Mouse (Mus musculus) heart, embryonic 14.5 days (tissue): ENCODE data around the gene Gpr176. TPM values are rescaled to one million over a fixed set of nuclear protein-coding genes. Genes with fewer than 3 reads are reported as not detected.

Experiments used
- ATAC-seq: fragments of 200-750 bp; cut with Nextera tagmentation; 2 replicates; pipeline ENCODE4 v1.8.0; 2017; ENCODE audit warnings: low read depth, moderate TSS enrichment; ENCODE audit not compliant: insufficient number of reproducible peaks, insufficient read depth, low FRiP score
- H3K27ac ChIP-seq, 2 experiments: fragments of 200-500 bp in 1 of 2; fragments of 300-500 bp in 1 of 2; sonication (generic) in 1 of 2; replicated peaks in 1 of 2; 2 replicates each; pipeline ENCODE4 v1.5.1; 2012 to 2014; ENCODE audit warnings: low read depth in 2 of 2, low read length in 2 of 2, control low read depth in 1 of 2, mild to moderate bottlenecking in 1 of 2, mixed read lengths in 1 of 2; ENCODE audit not compliant: control insufficient read depth in 1 of 2, insufficient read depth in 1 of 2
- H3K27me3 ChIP-seq: fragments of 300-500 bp; sonication (generic); 2 replicates; pipeline ENCODE4 v1.6.1; 2014; ENCODE audit warnings: mild to moderate bottlenecking, low read length, control low read depth; ENCODE audit not compliant: control insufficient read depth, insufficient read depth
- H3K36me3 ChIP-seq: fragments of 300-500 bp; sonication (generic); 2 replicates; pipeline ENCODE4 v1.6.1; 2014; ENCODE audit warnings: mild to moderate bottlenecking, control low read depth, low read length, mixed read lengths; ENCODE audit not compliant: control insufficient read depth, insufficient read depth
- H3K4me1 ChIP-seq, 2 experiments: fragments of 200-500 bp in 1 of 2; fragments of 300-500 bp in 1 of 2; sonication (generic) in 1 of 2; 2 replicates each; pipeline ENCODE4 v1.6.1; 2012 to 2014; ENCODE audit warnings: low read length in 2 of 2, control low read depth in 1 of 2, mixed read lengths in 1 of 2; ENCODE audit not compliant: control insufficient read depth in 2 of 2, insufficient read depth in 2 of 2
- H3K4me2 ChIP-seq: fragments of 300-500 bp; sonication (generic); 2 replicates; pipeline ENCODE4 v1.6.1; 2014; ENCODE audit warnings: mild to moderate bottlenecking, low read length
- H3K4me3 ChIP-seq, 2 experiments: fragments of 200-500 bp in 1 of 2; fragments of 300-500 bp in 1 of 2; sonication (generic) in 1 of 2; 2 replicates each; pipeline ENCODE4 v1.5.1; 2012 to 2014; ENCODE audit warnings: low read length in 2 of 2, mild to moderate bottlenecking in 2 of 2, control low read depth in 1 of 2, low read depth in 1 of 2, moderate library complexity in 1 of 2; ENCODE audit not compliant: control insufficient read depth in 1 of 2, insufficient read depth in 1 of 2
- H3K9ac ChIP-seq: fragments of 300-500 bp; sonication (generic); 2 replicates; pipeline ENCODE4 v1.6.1; 2014; ENCODE audit warnings: mild to moderate bottlenecking, low read length
- H3K9me3 ChIP-seq: fragments of 300-500 bp; sonication (generic); 2 replicates; pipeline ENCODE4 v1.6.1; 2016; ENCODE audit warnings: low read length, control low read depth; ENCODE audit not compliant: control insufficient read depth
- WGBS: fragments of 180-500 bp; shearing (Covaris S2); extraction: QIAGEN DNeasy Blood & Tissue Kit; methylation state at CpG from one replicate; pipeline ENCODE4 v1.1.7; 2014; 5-methylcytosine and 5-hydroxymethylcytosine counted together
- polyA plus RNA-seq: library from polyadenylated mRNA; unstranded; fragments of >200 nt; fragmentation: Nextera tagmentation; extraction: Ambion mirVana; gene quantifications from 2 replicates; pipeline ENCODE4 v1.2.1, GENCODE M21; 2014

Gene Gpr176
- 0.53 and 0.76 TPM in 2 replicates for polyA plus RNA-seq

- H3K9me3 ChIP-seq: no peaks in the 10 kb centered on the region
- ATAC-seq: peak; percentile 58
- H3K4me1 ChIP-seq: peaks cover 4 to 18% of the 10 kb centered on the region in 2 experiments; a peak in 3 of 4 replicates
- no peak within 1 kb of the TSS for H3K27ac ChIP-seq
- no peaks in the 10 kb centered on the region for H3K36me3 ChIP-seq
- H3K4me2 ChIP-seq: peak within 1 kb of the TSS; percentile 99
- H3K27me3 ChIP-seq: peaks cover 38% of the 10 kb centered on the region
- H3K9ac ChIP-seq: peak within 1 kb of the TSS; percentile 52
- WGBS: under 1% methylated on average over 53 of the region's 59 CpGs
- peak within 1 kb of the TSS; percentile 42 to 50 for H3K4me3 ChIP-seq
Observed at GRCm38 (mm10) chr2:118372901-118373571, at the start of gene Gpr176. TSS of gene Gpr176 (minus strand) at chr2:118373419.

DNA sequence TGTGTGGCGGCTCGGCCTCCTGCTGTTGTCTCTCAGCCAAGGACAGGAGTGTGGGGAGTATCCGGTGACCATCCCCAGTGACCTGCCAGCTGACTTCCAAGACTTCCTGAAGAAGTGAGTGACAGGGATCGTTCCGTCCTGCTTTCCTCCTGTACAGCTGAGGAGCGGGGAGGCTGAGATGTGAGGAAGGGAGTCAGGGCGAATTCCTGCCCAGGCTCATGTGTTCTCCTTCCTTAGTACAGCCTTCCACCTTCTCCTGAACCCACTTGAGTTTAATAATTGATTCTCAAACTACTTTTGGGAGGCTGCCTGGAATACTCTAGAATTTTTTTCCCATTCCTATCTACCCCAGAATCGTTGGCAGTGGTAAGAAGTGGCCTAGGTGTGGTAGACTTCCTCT, 49.2 kb upstream of the Gpr176 start:
- Histone ChIP-seq H3K9ac (no peak overlapping the region), H3K9me3 (no peaks in the 10 kb centered on the region), H3K36me3 (peaks cover 66% of the 10 kb centered on the region), H3K4me2 (no peak overlapping the region), H3K27me3 (no peaks in the 10 kb centered on the region), H3K4me3 (no peak overlapping the region), H3K27ac (no peak overlapping the region), H3K4me1 (no peaks in the 10 kb centered on the region)
- 72% methylated on average over 8 of the region's 8 CpGs for WGBS
- no peak for ATAC-seq

DNA sequence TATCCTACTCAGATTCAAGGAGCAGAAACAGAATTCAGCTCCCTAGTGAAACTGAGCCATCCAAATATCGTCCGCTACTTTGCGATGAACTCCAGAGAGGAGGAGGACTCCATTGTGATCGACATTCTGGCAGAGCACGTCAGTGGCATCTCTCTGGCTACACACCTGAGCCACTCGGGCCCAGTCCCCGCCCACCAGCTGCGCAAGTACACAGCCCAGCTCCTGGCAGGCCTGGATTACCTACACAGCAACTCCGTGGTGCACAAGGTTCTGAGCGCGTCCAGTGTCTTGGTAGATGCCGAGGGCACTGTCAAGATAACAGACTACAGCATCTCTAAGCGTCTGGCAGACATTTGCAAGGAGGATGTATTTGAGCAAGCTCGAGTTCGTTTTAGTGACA, 48.7 kb upstream of the Gpr176 start:
- no peaks in the 10 kb centered on the region for H3K27me3 ChIP-seq
- H3K4me1 ChIP-seq: no peaks in the 10 kb centered on the region
- H3K36me3 ChIP-seq: peaks cover 66% of the 10 kb centered on the region
- no peak overlapping the region for H3K4me3 ChIP-seq
- H3K4me2 ChIP-seq: no peak overlapping the region
- WGBS: 86% methylated on average over 15 of the region's 15 CpGs
- no peak overlapping the region for H3K9ac ChIP-seq
- no peaks in the 10 kb centered on the region for H3K9me3 ChIP-seq
- H3K27ac ChIP-seq: no peak overlapping the region
- ATAC-seq: no peak

DNA sequence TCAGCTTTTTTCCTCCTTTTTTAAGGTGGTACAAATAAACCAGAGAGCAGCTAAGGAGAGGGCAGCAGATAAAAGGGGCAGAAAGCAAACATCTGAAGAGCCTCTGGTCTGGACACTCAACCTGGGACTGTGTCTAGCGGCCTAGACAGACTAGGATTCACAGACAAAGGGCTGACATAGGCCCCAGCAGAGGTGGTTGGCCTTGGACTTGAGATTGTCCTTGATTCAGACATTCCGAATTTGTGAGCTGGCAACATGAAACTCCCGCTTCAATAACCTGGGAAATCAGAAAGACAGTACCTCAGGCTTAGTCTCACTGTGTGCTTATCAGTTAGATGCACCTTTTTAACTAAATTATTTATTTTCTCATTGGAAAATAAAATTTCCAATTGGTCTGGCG, 44.9 kb upstream of the Gpr176 start:
- Histone ChIP-seq H3K4me2 (no peak overlapping the region), H3K27ac (no peak overlapping the region), H3K4me1 (no peaks in the 10 kb centered on the region), H3K36me3 (peaks cover 87% of the 10 kb centered on the region), H3K9ac (no peak overlapping the region), H3K4me3 (no peak overlapping the region), H3K27me3 (no peaks in the 10 kb centered on the region), H3K9me3 (no peaks in the 10 kb centered on the region)
- ATAC-seq: no peak
- 77% methylated on average over 4 of the region's 4 CpGs for WGBS

DNA sequence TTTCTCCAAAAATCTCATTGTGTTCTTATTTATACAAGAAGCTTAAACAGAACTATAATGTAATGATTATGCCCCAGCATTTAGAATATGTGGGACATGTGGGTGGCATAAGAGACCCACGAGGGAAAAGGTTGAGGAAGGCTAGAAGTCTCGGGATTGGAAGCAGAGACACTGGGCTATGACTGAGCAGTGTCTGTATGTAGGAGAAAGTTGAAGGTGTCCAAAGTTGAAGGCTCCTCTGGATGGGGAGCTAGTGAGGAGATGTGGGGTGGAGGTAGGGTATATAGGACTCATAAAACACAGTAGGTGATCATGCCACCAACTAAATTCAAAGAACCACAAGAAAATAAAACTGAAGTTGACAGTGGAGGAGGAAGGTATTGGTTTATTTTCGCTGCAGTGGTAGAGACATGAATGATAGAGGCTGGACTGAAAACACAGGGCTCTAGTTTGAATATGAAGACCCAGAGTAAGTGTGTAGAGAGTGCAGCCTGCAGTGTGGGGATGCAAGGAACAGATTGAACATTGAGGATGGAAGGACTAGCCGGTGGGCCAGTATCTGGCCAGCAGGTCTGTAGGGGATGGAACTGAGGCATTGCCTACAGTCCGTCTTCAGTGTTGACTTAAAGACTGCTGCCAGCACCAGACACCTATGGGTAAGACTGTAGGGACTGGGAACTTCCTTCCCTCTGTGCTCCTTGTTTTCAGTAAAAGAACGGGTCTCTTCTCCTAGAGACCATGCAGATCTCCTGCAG, 42.6 kb upstream of the Gpr176 start:
- WGBS: 90% methylated on average over 6 of the region's 6 CpGs

DNA sequence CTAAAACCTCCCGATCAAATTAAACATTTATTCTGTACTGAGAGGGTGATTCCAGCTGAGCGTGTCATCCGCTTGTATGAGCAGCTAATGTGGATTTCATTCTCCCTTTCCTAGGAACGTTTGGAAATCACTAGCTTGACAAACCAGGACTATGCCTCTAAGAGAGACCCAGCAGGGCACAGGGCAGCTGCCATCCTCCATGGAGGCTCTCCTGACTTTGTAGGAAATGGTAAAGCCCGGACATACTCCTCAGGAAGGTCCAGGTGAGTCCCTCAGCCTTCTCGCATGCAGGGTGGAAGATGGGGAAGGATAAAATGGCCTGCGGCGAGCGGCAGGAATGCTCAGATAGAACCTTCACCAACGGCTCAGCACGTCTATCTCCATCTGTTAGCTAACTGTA, 39.6 kb upstream of the Gpr176 start:
- H3K9ac ChIP-seq: no peak overlapping the region
- no peak for ATAC-seq
- H3K27ac ChIP-seq: no peak overlapping the region
- no peaks in the 10 kb centered on the region for H3K27me3 ChIP-seq
- H3K4me3 ChIP-seq: no peak overlapping the region
- no peak overlapping the region for H3K4me2 ChIP-seq
- H3K36me3 ChIP-seq: peaks cover 82% of the 10 kb centered on the region
- WGBS: 95% methylated on average over 11 of the region's 11 CpGs
- H3K4me1 ChIP-seq: no peaks in the 10 kb centered on the region
- 0 out of 2 replicates have a peak, but pooled peaks cover 2% of the 10 kb centered on the region for H3K9me3 ChIP-seq

More for the DNA sequence above, 42.6 kb upstream of the Gpr176 start:
- no peak overlapping the region for H3K27ac ChIP-seq
- no peak for ATAC-seq
- H3K4me1 ChIP-seq: no peaks in the 10 kb centered on the region
- H3K4me2 ChIP-seq: no peak overlapping the region
- no peaks in the 10 kb centered on the region for H3K27me3 ChIP-seq
- H3K9me3 ChIP-seq: 0 out of 2 replicates have a peak, but pooled peaks cover 2% of the 10 kb centered on the region
- H3K36me3 ChIP-seq: peaks cover 90% of the 10 kb centered on the region
- H3K4me3 ChIP-seq: no peak overlapping the region
- no peak overlapping the region for H3K9ac ChIP-seq

DNA sequence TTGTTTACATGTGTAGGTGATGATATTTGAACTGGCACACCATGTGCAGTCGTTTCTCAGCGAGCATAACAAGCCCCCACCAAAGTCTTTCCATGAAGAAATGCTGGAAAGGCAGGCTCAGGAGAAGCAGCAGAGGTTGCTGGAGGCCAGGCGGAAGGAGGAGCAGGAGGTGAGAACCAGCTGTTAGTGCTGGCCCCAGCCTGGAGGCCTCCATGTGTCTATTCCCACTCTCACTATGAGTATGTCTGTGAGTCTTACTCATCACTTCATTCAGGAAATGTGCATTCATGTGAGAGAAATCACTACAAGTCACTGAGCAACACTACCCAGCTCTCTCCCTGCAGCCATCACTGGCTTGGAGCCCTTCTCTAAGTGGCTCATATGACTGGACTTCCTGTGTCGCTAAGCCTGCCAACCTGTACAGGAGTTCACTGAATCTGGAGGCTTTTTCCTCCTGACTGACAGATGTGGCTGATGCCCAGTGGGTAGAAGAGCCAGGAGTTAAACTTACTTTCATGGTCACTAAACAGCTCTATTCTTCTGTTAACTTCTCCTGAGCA, 35.2 kb upstream of the Gpr176 start:
- ATAC-seq: no peak
- Histone ChIP-seq H3K9me3 (0 out of 2 replicates have a peak, but pooled peaks cover 2% of the 10 kb centered on the region), H3K27ac (no peak overlapping the region), H3K36me3 (peaks cover 60% of the 10 kb centered on the region), H3K4me2 (no peak overlapping the region), H3K4me3 (no peak overlapping the region), H3K4me1 (no peaks in the 10 kb centered on the region), H3K27me3 (no peaks in the 10 kb centered on the region), H3K9ac (no peak overlapping the region)
- 84% methylated on average over 4 of the region's 4 CpGs for WGBS
